Mouse (Mus musculus): ENCODE measurements around the gene Zfp2. TPM values are rescaled to one million over a fixed set of nuclear protein-coding genes. Genes with fewer than 3 reads are reported as not detected.

The Zfp2 gene
- polyA plus RNA-seq, 1 experiment from 2014 or later = 10.5 TPM

Other genes starting within 250 kb of the Zfp2 start
- 45.9 and 49.4 TPM in 2 replicates for gene Zfp354c, start 88.4 kb downstream of the Zfp2 start, polyA plus RNA-seq (2014; fragmentation: Nextera tagmentation; extraction: Ambion mirVana)
- gene Zfp879, start 74.6 kb downstream of the Zfp2 start, polyA plus RNA-seq (2014; fragmentation: Nextera tagmentation; extraction: Ambion mirVana) = 0.79 and 0.81 TPM in 2 replicates
- gene Grm6, start 65.5 kb downstream of the Zfp2 start, polyA plus RNA-seq (2014; fragmentation: Nextera tagmentation; extraction: Ambion mirVana) = 0.05 and 0.13 TPM in 2 replicates
- gene Zfp454, start 28.5 kb downstream of the Zfp2 start, polyA plus RNA-seq (2014; fragmentation: Nextera tagmentation; extraction: Ambion mirVana) = 6.8 and 8.2 TPM in 2 replicates
- gene Zfp354b, start 15.5 kb upstream of the Zfp2 start, polyA plus RNA-seq (2014; fragmentation: Nextera tagmentation; extraction: Ambion mirVana) = 1.5 and 1.6 TPM in 2 replicates
- gene 4933414I15Rik, start 27.6 kb upstream of the Zfp2 start, polyA plus RNA-seq (2014; fragmentation: Nextera tagmentation; extraction: Ambion mirVana) = not detected in 2 replicates
- not detected in 2 replicates for gene Prop1, start 37.6 kb upstream of the Zfp2 start, polyA plus RNA-seq (2014; fragmentation: Nextera tagmentation; extraction: Ambion mirVana)
- not detected in 2 replicates for gene Olfr1378, start 50.4 kb upstream of the Zfp2 start, polyA plus RNA-seq (2014; fragmentation: Nextera tagmentation; extraction: Ambion mirVana)
- gene Olfr1377, start 65.8 kb upstream of the Zfp2 start, polyA plus RNA-seq (2014; fragmentation: Nextera tagmentation; extraction: Ambion mirVana) = 0.17 TPM in 1 of 2 replicates, not detected in the other
- gene Olfr51, start 87.4 kb upstream of the Zfp2 start, polyA plus RNA-seq (2014; fragmentation: Nextera tagmentation; extraction: Ambion mirVana) = not detected in 2 replicates
- 0.04 TPM in 1 of 2 replicates, not detected in the other for gene Olfr54, start 98.1 kb upstream of the Zfp2 start, polyA plus RNA-seq (2014; fragmentation: Nextera tagmentation; extraction: Ambion mirVana)
- gene Olfr1375, start 131.9 kb upstream of the Zfp2 start, polyA plus RNA-seq (2014; fragmentation: Nextera tagmentation; extraction: Ambion mirVana) = not detected in 2 replicates
- 8.0 and 10.4 TPM in 2 replicates for gene Zfp354a, start 143.1 kb upstream of the Zfp2 start, polyA plus RNA-seq (2014; fragmentation: Nextera tagmentation; extraction: Ambion mirVana)